Mouse (Mus musculus) forebrain, embryonic 13.5 days (tissue): ENCODE measurements around the gene Surf4. TPM values are rescaled to one million over a fixed set of nuclear protein-coding genes. Genes with fewer than 3 reads are reported as not detected.

ENCODE experiments used
- ATAC-seq: fragments of 200-750 bp; cut with Nextera tagmentation; 2 replicates; pipeline ENCODE4 v1.8.0; 2017
- H3K27ac ChIP-seq: fragments of 300-500 bp; sonication (generic); 2 replicates; pipeline ENCODE4 v1.5.1; 2015; ENCODE audit warnings: inconsistent platforms, mild to moderate bottlenecking, moderate library complexity
- H3K27me3 ChIP-seq: fragments of 300-500 bp; sonication (generic); 2 replicates; pipeline ENCODE4 v1.6.1; 2015; ENCODE audit warnings: mild to moderate bottlenecking, inconsistent platforms
- H3K36me3 ChIP-seq: fragments of 300-500 bp; sonication (generic); 2 replicates; pipeline ENCODE4 v1.6.1; 2015; ENCODE audit warnings: mild to moderate bottlenecking, inconsistent platforms; ENCODE audit not compliant: poor library complexity, severe bottlenecking
- H3K4me1 ChIP-seq: fragments of 300-500 bp; sonication (generic); 2 replicates; pipeline ENCODE4 v1.6.1; 2015; ENCODE audit warnings: inconsistent platforms
- H3K4me2 ChIP-seq: fragments of 300-500 bp; sonication (generic); 2 replicates; pipeline ENCODE4 v1.6.1; 2015; ENCODE audit warnings: inconsistent platforms, mild to moderate bottlenecking, moderate library complexity
- H3K4me3 ChIP-seq: fragments of 300-500 bp; sonication (generic); 2 replicates; pipeline ENCODE4 v1.5.1; 2015; ENCODE audit warnings: mild to moderate bottlenecking, inconsistent platforms
- H3K9ac ChIP-seq: fragments of 300-500 bp; sonication (generic); 2 replicates; pipeline ENCODE4 v1.6.1; 2015; ENCODE audit warnings: mild to moderate bottlenecking, inconsistent platforms
- H3K9me3 ChIP-seq: fragments of 300-500 bp; sonication (generic); replicated peaks from 2 replicates; pipeline ENCODE4 v1.6.1; 2016; ENCODE audit warnings: inconsistent platforms
- WGBS: fragments of 180-500 bp; shearing (Covaris S2); methylation state at CpG from one replicate; pipeline ENCODE4 v1.1.7; 2015; 5-methylcytosine and 5-hydroxymethylcytosine counted together
- polyA plus RNA-seq: library from polyadenylated mRNA; unstranded; fragments of >200 nt; fragmentation: Nextera tagmentation; extraction: Ambion mirVana; gene quantifications from 2 replicates; pipeline ENCODE4 v1.2.1, GENCODE M21; 2015

Gene Surf4
- polyA plus RNA-seq: 104 and 107 TPM in 2 replicates

DNA sequence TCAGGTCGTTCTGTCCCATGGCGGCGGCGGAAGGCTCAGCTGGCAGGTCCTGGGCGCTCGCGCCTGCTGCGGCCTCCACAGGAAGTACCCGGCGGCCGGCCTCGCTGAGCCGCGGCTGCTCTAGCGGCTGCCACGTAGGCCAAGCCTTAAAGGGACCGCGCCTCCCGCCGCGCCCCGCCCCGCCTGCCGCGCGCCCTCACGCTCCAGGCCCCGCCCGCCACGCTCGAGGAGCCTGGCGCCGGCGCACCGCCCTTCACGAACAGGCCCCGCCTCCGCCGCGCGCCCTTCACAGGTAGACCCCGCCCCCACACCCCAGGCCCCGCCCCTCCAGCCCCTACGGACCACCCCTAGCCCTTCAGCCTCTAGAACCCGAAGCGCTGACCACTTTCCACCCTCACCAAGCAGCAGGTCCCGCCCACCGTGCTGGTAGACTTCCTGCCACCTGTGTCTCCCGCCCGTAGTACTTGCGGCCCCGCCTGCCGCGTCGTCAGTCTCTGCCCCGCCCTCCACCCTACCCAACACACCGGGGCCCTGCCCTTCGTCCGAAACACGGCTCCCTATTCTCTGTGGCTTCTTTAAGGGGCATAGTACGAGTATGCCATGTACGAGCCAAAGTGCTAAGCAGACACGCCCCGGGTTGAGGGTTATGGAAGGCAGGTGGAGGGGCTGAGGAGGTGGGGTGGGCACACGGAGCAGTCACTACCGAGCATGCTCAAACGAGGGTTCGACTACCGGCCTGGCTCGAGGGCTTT, at the start of gene Surf4, which contains the start of gene Stkld1:
Gene Surf4, minus strand, starts transcription at position 625 of the 752 bp plus-strand sequence.
Gene Stkld1, plus strand, starts transcription at position 744 of the 752 bp plus-strand sequence.
- ATAC-seq: peak; percentile 96
- no peaks in the 10 kb centered on the region for H3K27me3 ChIP-seq
- H3K4me3 ChIP-seq: peak within 1 kb of the TSS; percentile 95
- peak within 1 kb of the TSS; percentile 99 for H3K9ac ChIP-seq
- H3K4me2 ChIP-seq: peak within 1 kb of the TSS; percentile 92
- H3K9me3 ChIP-seq: no peaks in the 10 kb centered on the region
- peaks cover 23% of the 10 kb centered on the region for H3K36me3 ChIP-seq
- peak within 1 kb of the TSS; percentile 60 for H3K27ac ChIP-seq
- under 1% methylated on average over 28 of the region's 70 CpGs for WGBS
- peaks cover 29% of the 10 kb centered on the region for H3K4me1 ChIP-seq

DNA sequence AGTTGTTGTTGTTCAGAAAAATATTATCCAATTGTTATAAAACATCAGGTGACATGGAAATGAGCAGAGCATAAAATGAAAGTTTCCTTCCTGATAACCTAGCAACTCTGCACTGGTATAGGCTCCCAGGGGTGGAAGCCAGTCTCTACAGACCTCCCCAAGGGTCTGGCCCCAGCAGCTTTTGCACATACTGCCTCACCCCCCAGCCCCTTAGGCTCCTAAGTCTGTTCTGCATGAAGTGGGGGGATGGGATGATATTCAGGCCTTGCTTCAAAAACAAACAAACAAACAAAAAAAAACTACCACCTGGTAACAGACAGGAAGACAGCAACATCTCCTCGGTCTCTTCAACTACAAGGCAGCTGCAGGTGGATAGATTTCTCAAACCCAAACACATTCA, 46.6 kb upstream of the Surf4 start:
- Histone ChIP-seq H3K4me3 (no peak overlapping the region), H3K27me3 (no peaks in the 10 kb centered on the region), H3K36me3 (no peaks in the 10 kb centered on the region), H3K4me2 (no peak overlapping the region), H3K27ac (no peak overlapping the region), H3K9me3 (no peaks in the 10 kb centered on the region), H3K4me1 (no peaks in the 10 kb centered on the region), H3K9ac (no peak overlapping the region)
- no peak for ATAC-seq
- WGBS: 57% methylated on average over 1 of the region's 1 CpGs

DNA sequence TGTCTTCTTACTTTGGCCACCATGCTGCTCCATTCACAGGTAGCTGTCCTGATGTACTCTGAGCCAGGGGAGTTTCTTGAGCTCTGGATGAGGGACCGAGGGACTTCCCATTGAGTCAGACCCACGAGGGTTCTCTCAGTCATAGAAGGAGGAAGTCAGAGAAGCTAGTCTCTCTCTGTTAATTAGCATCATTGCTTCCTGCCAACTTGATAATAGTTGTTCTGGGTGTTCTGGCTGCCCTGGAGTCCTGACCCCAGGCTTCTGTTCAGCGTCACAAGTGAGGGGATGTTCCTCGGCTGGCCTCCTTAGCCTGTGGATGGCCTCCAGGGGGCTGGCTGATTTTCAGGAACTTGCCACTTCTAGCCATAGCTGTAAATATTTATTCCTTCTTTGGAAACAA, 40.2 kb upstream of the Surf4 start:
- Histone ChIP-seq H3K4me3 (no peak overlapping the region), H3K27me3 (peaks cover 3% of the 10 kb centered on the region; the same call in 1 of the 2 replicates), H3K36me3 (no peaks in the 10 kb centered on the region), H3K4me2 (no peak overlapping the region), H3K9me3 (no peaks in the 10 kb centered on the region), H3K4me1 (no peaks in the 10 kb centered on the region), H3K9ac (no peak overlapping the region), H3K27ac (no peak overlapping the region)
- WGBS: 65% methylated on average over 4 of the region's 4 CpGs
- ATAC-seq: no peak

- H3K4me2 ChIP-seq: no peak within 1 kb of the TSS
- no peaks in the 10 kb centered on the region for H3K4me1 ChIP-seq
- H3K9ac ChIP-seq: no peak within 1 kb of the TSS
- H3K27me3 ChIP-seq: peaks cover 3% of the 10 kb centered on the region; the same call in 1 of the 2 replicates
- H3K9me3 ChIP-seq: no peaks in the 10 kb centered on the region
- H3K36me3 ChIP-seq: no peaks in the 10 kb centered on the region
- 79% methylated on average over 3 of the region's 3 CpGs for WGBS
- H3K27ac ChIP-seq: no peak within 1 kb of the TSS
- no peak within 1 kb of the TSS for H3K4me3 ChIP-seq
- ATAC-seq: no peak
These were observed 39.4 kb upstream of the Surf4 start, which contains the start of gene Adamts13 for GRCm38 (mm10) chr2:26973116-26973515. Gene Adamts13, plus strand, starts transcription at chr2:26973416.

- Histone ChIP-seq H3K4me1 (peaks cover 17% of the 10 kb centered on the region), H3K27ac (no peak overlapping the region), H3K4me3 (no peak overlapping the region), H3K9ac (no peak overlapping the region), H3K9me3 (no peaks in the 10 kb centered on the region), H3K36me3 (peaks cover 1% of the 10 kb centered on the region; the same call in 1 of the 2 replicates), H3K4me2 (no peak overlapping the region), H3K27me3 (no peaks in the 10 kb centered on the region)
- ATAC-seq: no peak
- 70% methylated on average over 2 of the region's 2 CpGs for WGBS
These were observed 33.5 kb upstream of the Surf4 start for GRCm38 (mm10) chr2:26967262-26967661.

DNA sequence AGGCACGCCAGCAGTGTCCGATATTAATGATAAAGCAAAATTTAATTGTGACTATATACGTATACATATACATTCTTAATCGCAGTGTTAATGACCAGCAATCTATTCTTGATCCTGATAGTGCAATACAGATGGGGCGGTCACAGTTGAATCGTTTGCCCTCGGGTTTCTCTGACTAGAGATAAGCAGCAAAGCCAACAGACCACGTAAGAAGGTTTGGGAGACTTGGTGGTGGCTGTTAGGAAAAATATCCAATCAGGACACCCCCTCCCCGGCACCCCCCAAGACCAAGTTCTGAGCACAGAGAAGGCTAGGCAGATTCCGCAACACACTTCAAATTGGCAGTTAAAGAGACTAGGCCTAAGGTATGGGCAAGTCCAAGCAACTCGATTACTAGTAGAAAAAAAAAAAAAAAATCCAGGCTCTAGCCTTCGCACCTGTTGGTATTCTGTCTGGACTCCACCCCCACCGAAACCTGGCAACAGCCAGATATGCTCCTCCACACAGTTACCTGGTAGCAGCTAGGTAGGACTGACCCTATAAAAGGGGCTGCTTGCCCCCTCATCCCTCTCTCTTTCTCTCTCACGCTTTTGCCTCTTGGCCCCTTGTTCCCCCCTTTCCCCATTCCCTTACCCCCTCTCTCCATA, 31.1 kb upstream of the Surf4 start:
- Histone ChIP-seq H3K4me1 (peaks cover 26% of the 10 kb centered on the region), H3K4me2 (peak overlapping the region; percentile 90), H3K27me3 (no peaks in the 10 kb centered on the region), H3K27ac (peak overlapping the region; percentile 98), H3K9me3 (no peaks in the 10 kb centered on the region), H3K9ac (peak overlapping the region; percentile 87), H3K36me3 (peaks cover 21% of the 10 kb centered on the region), H3K4me3 (peak overlapping the region; percentile 79)
- 17% methylated on average over 14 of the region's 14 CpGs for WGBS
- ATAC-seq: no peak; the same call in 1 of the 2 replicates

- no peaks in the 10 kb centered on the region for H3K27me3 ChIP-seq
- ATAC-seq: peak; percentile 98
- peak within 1 kb of the TSS; percentile 98 for H3K27ac ChIP-seq
- H3K4me1 ChIP-seq: peaks cover 26% of the 10 kb centered on the region
- WGBS: under 1% methylated on average over 50 of the region's 50 CpGs
- H3K9ac ChIP-seq: peak within 1 kb of the TSS; percentile 87
- peak within 1 kb of the TSS; percentile 79 for H3K4me3 ChIP-seq
- peaks cover 26% of the 10 kb centered on the region for H3K36me3 ChIP-seq
- H3K9me3 ChIP-seq: no peaks in the 10 kb centered on the region
- H3K4me2 ChIP-seq: peak within 1 kb of the TSS; percentile 90
These were observed 30.4 kb upstream of the Surf4 start, which contains the start of gene Rexo4 for GRCm38 (mm10) chr2:26963923-26964723. Gene Rexo4, minus strand, starts transcription at chr2:26964386.

DNA sequence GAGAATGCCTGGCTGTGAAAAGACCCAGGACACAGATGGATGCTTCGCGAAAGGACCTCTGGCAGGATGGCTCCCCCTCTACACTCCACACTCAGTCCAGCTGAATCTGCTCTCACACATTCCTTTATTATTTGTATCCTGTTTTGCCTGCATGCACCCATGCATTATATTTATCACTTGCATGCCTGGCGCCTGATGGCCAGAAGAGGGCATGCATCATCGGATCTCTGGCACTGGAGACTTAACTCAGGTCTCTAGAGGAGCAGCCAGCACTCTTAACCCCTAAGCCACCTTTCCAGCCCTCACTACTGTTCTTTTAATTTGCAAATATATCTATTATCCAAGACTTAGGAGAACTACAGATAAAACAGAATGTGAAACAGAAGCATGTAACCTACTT, 27.0 kb upstream of the Surf4 start:
- no peak overlapping the region for H3K27ac ChIP-seq
- peaks cover 26% of the 10 kb centered on the region for H3K4me1 ChIP-seq
- peaks cover 58% of the 10 kb centered on the region for H3K36me3 ChIP-seq
- WGBS: 74% methylated on average over 4 of the region's 4 CpGs
- no peak overlapping the region for H3K9ac ChIP-seq
- no peaks in the 10 kb centered on the region for H3K9me3 ChIP-seq
- no peaks in the 10 kb centered on the region for H3K27me3 ChIP-seq
- H3K4me3 ChIP-seq: no peak overlapping the region
- no peak for ATAC-seq
- no peak overlapping the region for H3K4me2 ChIP-seq

DNA sequence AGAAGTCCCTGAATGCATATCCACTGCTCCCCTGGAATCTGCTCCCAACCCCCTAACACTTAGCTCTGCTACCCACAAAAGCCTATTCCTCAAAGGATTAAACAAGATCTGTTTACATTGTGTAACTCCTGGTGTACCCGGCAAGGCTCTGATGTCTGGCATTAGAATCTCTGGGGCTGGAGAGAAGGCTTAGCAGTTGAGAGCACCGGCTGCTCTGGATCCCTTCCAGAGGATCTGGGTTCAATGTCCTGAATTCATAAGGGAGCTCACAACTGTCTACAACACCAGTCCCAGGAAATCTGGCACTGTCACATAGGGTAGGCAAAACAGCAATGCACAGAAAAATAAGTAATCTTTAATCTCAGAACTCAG, 23.7 kb upstream of the Surf4 start:
- H3K4me3 ChIP-seq: no peak overlapping the region
- H3K27ac ChIP-seq: no peak overlapping the region
- 94% methylated on average over 2 of the region's 2 CpGs for WGBS
- peaks cover 91% of the 10 kb centered on the region for H3K36me3 ChIP-seq
- no peak for ATAC-seq
- H3K9me3 ChIP-seq: no peaks in the 10 kb centered on the region
- no peaks in the 10 kb centered on the region for H3K27me3 ChIP-seq
- H3K4me1 ChIP-seq: peaks cover 10% of the 10 kb centered on the region
- no peak overlapping the region for H3K9ac ChIP-seq
- H3K4me2 ChIP-seq: no peak overlapping the region

DNA sequence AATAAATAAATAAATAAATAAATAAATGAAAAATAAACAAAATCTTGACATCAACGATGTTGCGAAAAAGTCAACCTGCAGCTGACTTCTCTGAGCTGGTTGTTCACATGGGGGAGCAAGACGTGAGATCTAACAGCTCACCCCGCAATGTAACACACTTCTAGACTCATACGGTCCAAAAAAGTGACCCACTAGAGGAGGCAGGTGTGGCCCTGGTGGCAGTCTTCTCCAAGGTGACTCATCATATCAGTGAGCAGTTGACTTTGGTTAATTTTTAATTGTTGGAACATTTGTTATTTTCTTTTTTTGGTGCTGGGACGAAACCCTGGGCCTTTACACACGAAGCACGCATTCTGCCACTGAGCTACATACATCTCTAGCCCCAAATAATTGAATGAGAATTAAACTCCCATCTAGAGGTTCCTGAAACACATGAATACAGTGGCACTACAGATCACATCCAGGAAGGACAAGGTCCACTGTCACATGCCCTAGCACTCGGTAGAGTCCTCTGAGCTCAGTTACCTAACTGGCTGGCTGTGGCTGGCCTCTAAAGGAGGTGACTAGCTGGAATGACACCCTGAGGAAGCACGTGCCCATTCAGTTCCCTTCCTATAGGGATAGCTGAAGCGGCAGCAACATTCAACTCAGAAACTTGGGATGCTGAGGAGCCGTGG, 23.2 kb upstream of the Surf4 start:
- no peaks in the 10 kb centered on the region for H3K9me3 ChIP-seq
- no peak overlapping the region for H3K4me3 ChIP-seq
- H3K9ac ChIP-seq: no peak overlapping the region
- 94% methylated on average over 12 of the region's 12 CpGs for WGBS
- peaks cover 92% of the 10 kb centered on the region for H3K36me3 ChIP-seq
- H3K27me3 ChIP-seq: no peaks in the 10 kb centered on the region
- ATAC-seq: no peak
- H3K27ac ChIP-seq: no peak overlapping the region
- no peak overlapping the region for H3K4me2 ChIP-seq
- peaks cover 6% of the 10 kb centered on the region for H3K4me1 ChIP-seq

- no peaks in the 10 kb centered on the region for H3K27me3 ChIP-seq
- no peak for ATAC-seq
- H3K27ac ChIP-seq: no peak overlapping the region
- no peak overlapping the region for H3K4me3 ChIP-seq
- peaks cover 96% of the 10 kb centered on the region for H3K36me3 ChIP-seq
- H3K4me2 ChIP-seq: no peak overlapping the region
- H3K9ac ChIP-seq: no peak overlapping the region
- no peaks in the 10 kb centered on the region for H3K9me3 ChIP-seq
- H3K4me1 ChIP-seq: no peaks in the 10 kb centered on the region
- 90% methylated on average over 2 of the region's 2 CpGs for WGBS
These were observed 21.1 kb upstream of the Surf4 start for GRCm38 (mm10) chr2:26954735-26955395.
